Mouse (Mus musculus) kidney, embryonic 16.5 days (tissue): Measurements from ENCODE around the gene Frmd4a. TPM values are rescaled to one million over a fixed set of nuclear protein-coding genes. Genes with fewer than 3 reads are reported as not detected.

Source experiments
- ATAC-seq: fragments of 200-750 bp; cut with Nextera tagmentation; 2 replicates; pipeline ENCODE4 v1.8.0; 2017; ENCODE audit warnings: moderate TSS enrichment; ENCODE audit not compliant: low FRiP score, low TSS enrichment
- H3K27ac ChIP-seq: fragments of 300-500 bp; sonication (generic); 2 replicates; pipeline ENCODE4 v1.5.1; 2014; ENCODE audit warnings: low read length
- H3K27me3 ChIP-seq: fragments of 300-500 bp; sonication (generic); 2 replicates; pipeline ENCODE4 v1.6.1; 2014; ENCODE audit warnings: low read length, control low read depth, mixed read lengths; ENCODE audit not compliant: insufficient read depth
- H3K36me3 ChIP-seq: fragments of 300-500 bp; sonication (generic); 2 replicates; pipeline ENCODE4 v1.6.1; 2014; ENCODE audit warnings: low read length, control low read depth, mixed read lengths; ENCODE audit not compliant: insufficient read depth
- H3K4me1 ChIP-seq: fragments of 300-500 bp; sonication (generic); 2 replicates; pipeline ENCODE4 v1.6.1; 2014; ENCODE audit warnings: low read length, control low read depth, mixed read lengths; ENCODE audit not compliant: insufficient read depth
- H3K4me2 ChIP-seq: fragments of 300-500 bp; sonication (generic); replicated peaks from 2 replicates; pipeline ENCODE4 v1.6.1; 2014; ENCODE audit warnings: low read depth, low read length
- H3K4me3 ChIP-seq: fragments of 300-500 bp; sonication (generic); 2 replicates; pipeline ENCODE4 v1.5.1; 2014; ENCODE audit warnings: mild to moderate bottlenecking, low read length
- H3K9ac ChIP-seq: fragments of 300-500 bp; sonication (generic); replicated peaks from 2 replicates; pipeline ENCODE4 v1.6.1; 2014; ENCODE audit warnings: low read length
- H3K9me3 ChIP-seq: fragments of 300-500 bp; sonication (generic); 2 replicates; pipeline ENCODE4 v1.6.1; 2016; ENCODE audit warnings: low read length, control low read depth
- WGBS: fragments of 180-500 bp; shearing (Covaris S2); extraction: QIAGEN DNeasy Blood & Tissue Kit; methylation state at CpG from one replicate; pipeline ENCODE4 v1.1.7; 2014; 5-methylcytosine and 5-hydroxymethylcytosine counted together
- polyA plus RNA-seq: library from polyadenylated mRNA; unstranded; fragments of >200 nt; fragmentation: Nextera tagmentation; extraction: Ambion mirVana; gene quantifications from 2 replicates; pipeline ENCODE4 v1.2.1, GENCODE M21; 2015

The Frmd4a gene
- polyA plus RNA-seq, 1 experiment from 2014 or later = 31.2 TPM

DNA sequence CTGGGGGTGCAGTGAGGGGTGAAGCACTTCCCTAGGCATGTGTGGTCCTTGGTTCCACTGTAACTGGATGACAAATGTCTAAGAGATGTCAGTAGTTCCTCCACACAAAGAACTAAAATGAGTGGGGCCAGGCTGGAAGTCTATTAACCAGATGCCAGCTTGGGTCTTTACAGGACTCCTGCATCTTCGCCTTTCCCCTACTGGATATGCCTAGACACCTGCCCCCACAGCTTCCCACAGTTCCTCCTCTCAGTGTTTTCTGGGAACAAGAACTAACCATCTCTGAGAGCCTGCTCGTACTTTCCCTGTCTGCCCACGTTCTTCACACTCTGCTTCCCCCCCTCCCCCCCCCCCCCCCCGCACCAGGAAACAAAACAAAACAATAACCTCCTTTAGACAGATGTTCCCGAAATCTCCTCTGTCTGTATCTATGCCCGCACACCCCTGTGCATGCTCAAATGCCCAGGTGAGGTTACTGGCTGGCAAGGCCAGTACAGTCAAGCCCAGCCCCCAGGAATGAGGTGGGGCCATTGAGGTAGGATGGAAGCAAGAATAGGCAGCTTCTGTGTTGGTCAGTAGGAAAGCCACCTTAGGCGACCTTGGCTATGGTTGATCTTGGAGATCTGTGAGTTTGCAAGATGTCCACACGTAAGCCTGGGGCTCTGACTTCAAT lies 456.5 kb downstream of the Frmd4a start:
- 50% methylated on average over 7 of the region's 8 CpGs for WGBS
- Histone ChIP-seq H3K27me3 (no peaks in the 10 kb centered on the region), H3K9ac (no peak overlapping the region), H3K36me3 (peaks cover 2% of the 10 kb centered on the region; the same call in 1 of the 2 replicates), H3K4me1 (peaks cover 12% of the 10 kb centered on the region), H3K4me2 (no peak overlapping the region), H3K4me3 (no peak overlapping the region), H3K27ac (peak overlapping the region; percentile 61; the same call in 1 of the 2 replicates), H3K9me3 (peaks cover 3% of the 10 kb centered on the region)
- ATAC-seq = no peak

DNA sequence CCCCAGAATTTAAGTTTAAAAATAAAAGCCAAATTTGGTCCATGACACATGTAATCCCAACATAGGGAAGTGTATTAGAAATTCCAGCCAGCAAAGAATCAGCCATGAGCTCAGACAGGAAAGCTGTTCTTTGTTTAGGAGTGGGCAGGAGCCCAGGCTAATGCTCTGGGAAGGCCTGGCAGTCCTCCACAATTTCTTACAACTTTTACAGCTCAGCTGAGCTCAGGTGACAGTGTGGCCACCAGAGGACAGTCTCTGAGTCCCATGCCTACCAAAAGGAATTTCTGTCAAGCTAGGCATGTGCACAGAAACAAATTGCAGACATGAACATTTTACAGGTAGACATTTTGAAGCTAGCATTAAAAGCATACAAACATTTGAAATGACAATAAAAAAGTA lies 457.0 kb downstream of the Frmd4a start:
- ATAC-seq = no peak
- Histone ChIP-seq H3K4me1 (peaks cover 12% of the 10 kb centered on the region), H3K9ac (no peak overlapping the region), H3K9me3 (no peaks in the 10 kb centered on the region), H3K27ac (peak overlapping the region; percentile 61; the same call in 1 of the 2 replicates), H3K4me3 (no peak overlapping the region), H3K27me3 (no peaks in the 10 kb centered on the region), H3K36me3 (no peaks in the 10 kb centered on the region), H3K4me2 (no peak overlapping the region)

DNA sequence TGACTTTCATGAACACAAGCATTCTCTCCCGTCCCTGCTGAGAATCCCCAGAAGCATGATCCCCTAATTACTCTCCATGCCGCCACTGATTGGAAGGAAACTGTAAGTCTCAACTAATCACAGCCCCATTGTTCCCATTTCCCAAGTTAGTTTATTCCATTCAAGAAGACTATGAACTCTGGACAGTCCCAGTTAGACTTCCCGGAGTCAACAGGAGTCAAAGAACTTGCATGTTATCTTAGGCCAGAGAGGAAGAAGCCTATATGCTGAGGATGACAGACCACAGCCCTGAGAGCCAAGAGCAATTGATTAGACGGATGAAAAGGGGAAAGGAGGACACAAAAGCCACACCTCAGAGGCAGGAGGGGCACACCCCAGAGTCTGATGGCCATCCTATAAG lies 458.5 kb downstream of the Frmd4a start:
- WGBS = 77% methylated on average over 4 of the region's 4 CpGs

DNA sequence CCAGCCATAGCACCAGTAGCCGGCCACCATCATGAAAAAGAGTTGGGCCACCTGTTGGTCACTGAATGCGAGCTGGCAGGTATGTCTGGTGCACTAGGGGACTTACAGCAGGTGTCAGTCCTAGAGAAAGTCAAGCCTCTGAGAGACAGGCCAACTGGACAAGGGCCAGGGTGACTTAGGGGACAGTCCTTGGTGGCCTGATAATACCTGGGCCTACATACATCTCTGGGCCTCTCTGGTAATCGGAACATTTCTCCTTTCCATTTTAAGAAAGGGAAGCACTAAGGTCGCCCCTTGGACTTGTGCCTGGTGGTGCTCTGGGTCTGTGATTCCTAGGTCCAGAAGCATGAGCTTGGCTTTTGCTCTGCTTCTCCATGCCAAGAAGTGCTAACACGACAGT lies 459.1 kb downstream of the Frmd4a start:
- Histone ChIP-seq H3K36me3 (no peaks in the 10 kb centered on the region), H3K4me2 (no peak overlapping the region), H3K27me3 (no peaks in the 10 kb centered on the region), H3K27ac (no peak overlapping the region), H3K9ac (no peak overlapping the region), H3K4me1 (peaks cover 16% of the 10 kb centered on the region), H3K9me3 (no peaks in the 10 kb centered on the region), H3K4me3 (no peak overlapping the region)
- 84% methylated on average over 5 of the region's 5 CpGs for WGBS
- no peak for ATAC-seq

More for the DNA sequence above, 458.5 kb downstream of the Frmd4a start:
- H3K9ac ChIP-seq = no peak overlapping the region
- H3K4me1 ChIP-seq = peaks cover 13% of the 10 kb centered on the region
- H3K4me3 ChIP-seq = no peak overlapping the region
- H3K9me3 ChIP-seq = no peaks in the 10 kb centered on the region
- H3K4me2 ChIP-seq = no peak overlapping the region
- ATAC-seq = no peak
- H3K36me3 ChIP-seq = no peaks in the 10 kb centered on the region
- no peaks in the 10 kb centered on the region for H3K27me3 ChIP-seq
- H3K27ac ChIP-seq = no peak overlapping the region

DNA sequence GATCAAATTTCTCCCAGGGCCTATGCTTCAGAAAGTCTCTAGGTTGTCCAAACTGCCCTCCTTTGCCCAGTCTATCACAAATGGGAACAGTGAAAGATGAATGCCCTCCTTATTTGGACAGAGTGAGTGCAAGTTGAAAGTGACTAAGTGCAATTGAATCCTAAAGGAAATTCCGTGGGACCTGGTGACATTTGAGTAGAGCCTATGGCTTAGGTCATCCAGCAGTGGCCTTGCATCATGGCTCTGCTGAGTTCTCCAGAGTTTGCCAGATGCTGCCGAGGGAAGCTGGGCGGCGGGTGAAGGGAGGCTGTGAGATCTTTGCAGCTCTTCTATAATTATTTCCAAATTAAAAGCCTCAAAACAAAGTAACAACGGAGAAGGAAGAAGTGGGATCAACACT lies 459.8 kb downstream of the Frmd4a start:
- H3K9ac ChIP-seq = no peak overlapping the region
- H3K27ac ChIP-seq = no peak overlapping the region
- H3K4me1 ChIP-seq = peaks cover 16% of the 10 kb centered on the region
- no peak for ATAC-seq
- H3K27me3 ChIP-seq = no peaks in the 10 kb centered on the region
- no peaks in the 10 kb centered on the region for H3K36me3 ChIP-seq
- H3K9me3 ChIP-seq = no peaks in the 10 kb centered on the region
- H3K4me3 ChIP-seq = no peak overlapping the region
- 59% methylated on average over 5 of the region's 5 CpGs for WGBS
- H3K4me2 ChIP-seq = no peak overlapping the region

DNA sequence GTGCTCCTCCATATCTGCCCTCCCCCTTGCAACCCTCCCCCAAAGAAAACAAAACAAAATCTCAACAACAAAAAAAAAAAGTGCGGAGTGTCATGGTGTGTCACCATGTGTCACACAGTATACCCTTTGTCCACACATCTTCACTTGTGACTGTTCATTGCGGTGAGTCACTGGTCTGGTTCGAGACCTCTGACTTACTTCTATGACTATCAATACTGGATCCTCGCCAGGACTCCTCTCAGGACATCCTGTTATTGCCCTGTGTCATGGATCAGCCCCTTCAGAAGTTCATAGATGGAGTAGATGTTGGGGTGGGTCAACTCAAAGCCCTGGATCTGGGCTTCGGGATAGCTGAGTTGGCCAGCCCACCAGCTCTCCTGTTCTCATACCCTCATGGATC lies 462.7 kb downstream of the Frmd4a start:
- Histone ChIP-seq H3K9ac (no peak overlapping the region), H3K9me3 (no peaks in the 10 kb centered on the region), H3K27me3 (no peaks in the 10 kb centered on the region), H3K4me2 (no peak overlapping the region), H3K27ac (no peak overlapping the region), H3K36me3 (no peaks in the 10 kb centered on the region), H3K4me3 (no peak overlapping the region), H3K4me1 (0 out of 2 replicates have a peak, but pooled peaks cover 4% of the 10 kb centered on the region)
- no peak for ATAC-seq
- 78% methylated on average over 5 of the region's 5 CpGs for WGBS

DNA sequence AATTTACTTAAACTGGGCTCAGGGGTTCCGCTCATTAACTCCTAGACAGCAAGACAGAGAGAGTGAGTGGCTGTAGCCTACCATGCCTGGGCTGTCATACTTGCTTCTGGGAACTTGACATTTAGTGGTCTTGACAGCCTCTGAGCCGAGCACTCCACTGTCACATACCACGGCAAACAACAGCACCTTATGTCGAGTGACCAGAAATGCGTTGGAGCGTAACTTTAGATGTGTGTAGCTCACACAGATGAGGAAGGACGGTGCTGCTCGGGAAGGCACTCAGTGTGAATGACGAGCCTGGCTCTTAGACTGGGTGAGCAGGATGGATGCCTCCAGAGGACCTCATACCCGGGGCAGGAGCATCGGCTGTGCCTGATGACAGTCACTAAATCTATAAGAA lies 463.6 kb downstream of the Frmd4a start:
- Histone ChIP-seq H3K27me3 (no peaks in the 10 kb centered on the region), H3K9me3 (no peaks in the 10 kb centered on the region), H3K36me3 (no peaks in the 10 kb centered on the region), H3K4me1 (0 out of 2 replicates have a peak, but pooled peaks cover 4% of the 10 kb centered on the region), H3K4me3 (no peak overlapping the region), H3K9ac (no peak overlapping the region), H3K27ac (no peak overlapping the region), H3K4me2 (no peak overlapping the region)
- ATAC-seq = peak; percentile 47; the same call in 1 of the 2 replicates
- WGBS = 43% methylated on average over 11 of the region's 11 CpGs

DNA sequence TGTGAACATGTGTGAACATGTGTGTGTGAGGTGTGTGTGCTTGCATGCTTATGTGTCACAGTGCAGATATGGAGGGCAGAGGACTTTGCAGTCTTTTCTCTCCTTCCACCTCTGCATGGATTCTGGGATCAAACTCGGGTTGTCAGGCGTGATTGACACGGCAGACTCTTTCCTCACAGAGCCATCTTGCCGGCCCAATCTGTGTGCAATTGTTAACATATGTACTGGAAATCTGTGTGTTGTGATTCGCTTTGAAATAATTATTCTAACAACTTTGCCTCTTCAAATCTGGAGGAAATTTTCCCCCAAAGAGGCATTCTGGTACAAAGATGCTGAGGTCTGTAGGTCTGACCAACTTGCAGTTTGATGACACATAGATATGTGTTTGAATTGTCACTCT lies 468.7 kb downstream of the Frmd4a start:
- no peak overlapping the region for H3K9ac ChIP-seq
- WGBS = 93% methylated on average over 5 of the region's 5 CpGs
- no peaks in the 10 kb centered on the region for H3K9me3 ChIP-seq
- no peaks in the 10 kb centered on the region for H3K27me3 ChIP-seq
- 0 out of 2 replicates have a peak, but pooled peaks cover 9% of the 10 kb centered on the region for H3K4me1 ChIP-seq
- ATAC-seq = no peak
- no peak overlapping the region for H3K27ac ChIP-seq
- H3K4me2 ChIP-seq = no peak overlapping the region
- H3K36me3 ChIP-seq = no peaks in the 10 kb centered on the region
- H3K4me3 ChIP-seq = no peak overlapping the region

DNA sequence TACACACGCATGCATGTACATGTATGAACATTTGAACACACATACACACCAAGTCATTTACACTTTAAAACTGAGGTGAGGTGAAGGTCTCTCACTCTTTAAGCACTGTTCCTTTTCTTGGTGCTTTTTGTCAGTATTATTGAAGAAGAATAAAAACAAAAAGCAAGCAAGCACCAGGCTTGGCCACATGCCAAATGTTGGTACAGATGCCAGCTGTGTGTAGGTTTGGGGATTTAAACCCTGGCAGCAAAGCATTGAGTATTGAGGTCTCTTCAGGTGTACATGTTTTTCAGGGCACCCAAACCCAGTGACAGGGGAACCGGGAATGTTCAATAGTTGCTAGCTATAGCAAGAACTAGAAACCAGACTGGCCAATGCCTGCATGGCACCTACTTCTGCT lies 469.8 kb downstream of the Frmd4a start:
- Histone ChIP-seq H3K9me3 (no peaks in the 10 kb centered on the region), H3K9ac (no peak overlapping the region), H3K27ac (no peak overlapping the region), H3K27me3 (no peaks in the 10 kb centered on the region), H3K4me1 (peaks cover 11% of the 10 kb centered on the region; the same call in 1 of the 2 replicates), H3K4me3 (no peak overlapping the region), H3K36me3 (no peaks in the 10 kb centered on the region), H3K4me2 (no peak overlapping the region)
- WGBS = 93% methylated on average over 2 of the region's 2 CpGs
- ATAC-seq = no peak

DNA sequence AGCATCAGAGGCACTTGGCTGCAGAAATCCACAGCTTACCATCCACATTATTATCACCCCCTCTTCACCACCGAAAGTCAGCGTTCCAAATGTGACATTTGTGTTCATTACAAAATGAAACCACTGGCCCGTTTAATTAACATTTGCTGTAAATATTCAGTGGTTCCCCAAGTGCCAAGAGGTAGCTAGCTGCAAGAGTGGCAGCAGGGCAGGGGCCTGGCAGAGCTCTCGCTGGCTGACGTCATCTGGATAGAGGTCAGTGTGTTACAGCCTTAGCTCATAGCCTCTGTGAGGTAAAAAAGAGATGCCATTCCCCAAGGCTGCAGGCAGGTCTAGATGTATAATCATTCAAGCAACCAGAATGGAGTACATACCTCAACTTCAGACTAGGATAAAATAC lies 473.3 kb downstream of the Frmd4a start:
- Histone ChIP-seq H3K4me1 (peaks cover 22% of the 10 kb centered on the region; the same call in 1 of the 2 replicates), H3K36me3 (no peaks in the 10 kb centered on the region), H3K9me3 (no peaks in the 10 kb centered on the region), H3K4me2 (no peak overlapping the region), H3K4me3 (no peak overlapping the region), H3K27me3 (no peaks in the 10 kb centered on the region), H3K27ac (no peak overlapping the region), H3K9ac (no peak overlapping the region)
- ATAC-seq = no peak
- WGBS = 61% methylated on average over 5 of the region's 5 CpGs
